Mouse (Mus musculus) liver, embryonic 14.5 days (tissue): Measurements from ENCODE around the gene Zfp652. TPM values are rescaled to one million over a fixed set of nuclear protein-coding genes. Genes with fewer than 3 reads are reported as not detected.

Experiments used
- ATAC-seq: fragments of 200-750 bp; cut with Nextera tagmentation; 2 replicates; pipeline ENCODE4 v1.8.0; 2017; ENCODE audit warnings: moderate number of reproducible peaks, mild to moderate bottlenecking, moderate library complexity; ENCODE audit not compliant: insufficient read depth
- DNase-seq, 3 experiments: peaks; one replicate each; pipeline ENCODE4 v3.0.0-alpha.2; 2012 to 2013; ENCODE audit warnings: low read depth in 3 of 3, low spot score in 3 of 3
- H3K27ac ChIP-seq: fragments of 300-500 bp; sonication (generic); 2 replicates; pipeline ENCODE4 v1.5.1; 2014; ENCODE audit warnings: moderate library complexity, mild to moderate bottlenecking, control low read depth, inconsistent platforms
- H3K27me3 ChIP-seq: fragments of 300-500 bp; sonication (generic); 2 replicates; pipeline ENCODE4 v1.6.1; 2014; ENCODE audit warnings: mild to moderate bottlenecking, low read length, moderate library complexity; ENCODE audit not compliant: control insufficient read depth, insufficient read depth
- H3K36me3 ChIP-seq: fragments of 300-500 bp; sonication (generic); replicated peaks from 2 replicates; pipeline ENCODE4 v1.6.1; 2014; ENCODE audit warnings: low read depth; ENCODE audit not compliant: control insufficient read depth, insufficient read depth
- H3K4me1 ChIP-seq, 2 experiments: fragments of 200-500 bp in 1 of 2; fragments of 300-500 bp in 1 of 2; sonication (generic) in 1 of 2; replicated peaks; 2 replicates each; pipeline ENCODE4 v1.6.1; 2012 to 2014; ENCODE audit warnings: antibody characterized with exemption in 1 of 2, inconsistent platforms in 1 of 2, low read length in 1 of 2; ENCODE audit not compliant: control insufficient read depth in 2 of 2, insufficient read depth in 2 of 2
- H3K4me2 ChIP-seq: fragments of 300-500 bp; sonication (generic); 2 replicates; pipeline ENCODE4 v1.6.1; 2014; ENCODE audit warnings: low read depth, mild to moderate bottlenecking, control low read depth, moderate library complexity
- H3K4me3 ChIP-seq, 2 experiments: fragments of 200-500 bp in 1 of 2; fragments of 300-500 bp in 1 of 2; sonication (generic) in 1 of 2; 2 replicates each; pipeline ENCODE4 v1.5.1; 2012 to 2014; ENCODE audit warnings: low read depth in 2 of 2, low read length in 2 of 2, mild to moderate bottlenecking in 2 of 2, control low read depth in 1 of 2, inconsistent platforms in 1 of 2, moderate library complexity in 1 of 2; ENCODE audit not compliant: insufficient read depth in 1 of 2
- H3K9ac ChIP-seq: fragments of 300-500 bp; sonication (generic); replicated peaks from 2 replicates; pipeline ENCODE4 v1.6.1; 2014; ENCODE audit warnings: mild to moderate bottlenecking, control low read depth, moderate library complexity
- H3K9me3 ChIP-seq: fragments of 300-500 bp; sonication (generic); 2 replicates; pipeline ENCODE4 v1.6.1; 2016; ENCODE audit warnings: low read length, mixed read lengths; ENCODE audit not compliant: control insufficient read depth
- CTCF ChIP-seq: IDR thresholded peaks from 2 replicates; pipeline ENCODE4 v1.5.1; 2016; ENCODE audit warnings: antibody characterized with exemption, low read depth, control low read depth
- EP300 ChIP-seq: IDR thresholded peaks from 2 replicates; pipeline ENCODE4 v1.6.1; 2016; ENCODE audit warnings: antibody characterized with exemption, low read depth
- WGBS: fragments of 180-500 bp; shearing (Covaris S2); extraction: QIAGEN DNeasy Blood & Tissue Kit; methylation state at CpG from one replicate; pipeline ENCODE4 v1.1.7; 2014; ENCODE audit not compliant: insufficient replicate concordance; 5-methylcytosine and 5-hydroxymethylcytosine counted together
- polyA plus RNA-seq, 2 experiments: library from polyadenylated mRNA; depleted of rRNA in 1 of 2; stranded (reverse) in 1 of 2; unstranded in 1 of 2; fragments of >200 nt; fragmentation: Nextera tagmentation in 1 of 2; extraction: Ambion mirVana in 1 of 2; gene quantifications; 2 replicates each; pipeline versions ENCODE4 v1.2.1 to v1.2.3; 2012 to 2014

Zfp652 gene
- polyA plus RNA-seq, 2 experiments: 3.7 to 5.4 TPM

- H3K4me2 ChIP-seq: peak overlapping the region; percentile 30
- no peaks in the 10 kb centered on the region for H3K36me3 ChIP-seq
- WGBS: 22% methylated on average over 11 of the region's 11 CpGs
- H3K27me3 ChIP-seq: no peaks in the 10 kb centered on the region
- ATAC-seq (no peak), DNase-seq (no peak)
- H3K9ac ChIP-seq: no peak overlapping the region
- no peak overlapping the region; the same call in 1 of the 2 replicates for H3K27ac ChIP-seq
- TF ChIP-seq CTCF (peak; percentile 71), EP300 (no peak)
- H3K4me3 ChIP-seq: no peak overlapping the region
- no peaks in the 10 kb centered on the region for H3K9me3 ChIP-seq
- H3K4me1 ChIP-seq: peaks cover 26 to 45% of the 10 kb centered on the region in 2 experiments
Observed at GRCm38 (mm10) chr11:95687084-95687656, 25.3 kb upstream of the Zfp652 start.

- no peaks in the 10 kb centered on the region for H3K27me3 ChIP-seq
- H3K9ac ChIP-seq: peak overlapping the region; percentile 41
- DNase-seq: peak in 1 of 3 experiments; percentile 48
- TF ChIP-seq CTCF (no peak), EP300 (no peak; the same call in 1 of the 2 replicates)
- no peaks in the 10 kb centered on the region for H3K9me3 ChIP-seq
- H3K4me3 ChIP-seq: peak overlapping the region; percentile 0 to 15; a peak in 3 of 4 replicates
- peak overlapping the region; percentile 47 for H3K4me2 ChIP-seq
- peak overlapping the region; percentile 49 for H3K27ac ChIP-seq
- H3K36me3 ChIP-seq: no peaks in the 10 kb centered on the region
- peaks cover 27 to 44% of the 10 kb centered on the region in 2 experiments for H3K4me1 ChIP-seq
- 7% methylated on average over 6 of the region's 6 CpGs for WGBS
- peak; percentile 55 for ATAC-seq
Observed at GRCm38 (mm10) chr11:95688515-95688914, 24.0 kb upstream of the Zfp652 start.

- Histone ChIP-seq H3K27ac (peak overlapping the region; percentile 49), H3K9me3 (no peaks in the 10 kb centered on the region), H3K36me3 (no peaks in the 10 kb centered on the region), H3K9ac (peak overlapping the region; percentile 41), H3K27me3 (no peaks in the 10 kb centered on the region), H3K4me3 (peak overlapping the region; percentile 0 to 15; a peak in 3 of 4 replicates), H3K4me1 (peaks cover 27 to 44% of the 10 kb centered on the region in 2 experiments), H3K4me2 (peak overlapping the region; percentile 47)
- WGBS: 6% methylated on average over 7 of the region's 7 CpGs
- no peak for TF ChIP-seq EP300
- peak; percentile 22; the same call in 1 of the 2 replicates for TF ChIP-seq CTCF
- ATAC-seq (peak; percentile 84), DNase-seq (peak in 1 of 3 experiments; percentile 60)
Observed at GRCm38 (mm10) chr11:95688981-95689380, 23.5 kb upstream of the Zfp652 start.

GRCm38 (mm10) chr11:95689544-95689943 is 22.9 kb upstream of the Zfp652 start:
- peak; percentile 42; the same call in 1 of the 2 replicates for ATAC-seq
- peaks cover 27 to 44% of the 10 kb centered on the region in 2 experiments for H3K4me1 ChIP-seq
- WGBS: 42% methylated on average over 3 of the region's 3 CpGs
- TF ChIP-seq EP300: no peak
- no peak for TF ChIP-seq CTCF
- peak overlapping the region; percentile 49 for H3K27ac ChIP-seq
- DNase-seq: no peak
- peak overlapping the region; percentile 41 for H3K9ac ChIP-seq
- H3K36me3 ChIP-seq: no peaks in the 10 kb centered on the region
- no peaks in the 10 kb centered on the region for H3K9me3 ChIP-seq
- no peaks in the 10 kb centered on the region for H3K27me3 ChIP-seq
- H3K4me2 ChIP-seq: peak overlapping the region; percentile 47
- no peak overlapping the region for H3K4me3 ChIP-seq

- no peak overlapping the region for H3K9ac ChIP-seq
- peaks cover 17 to 20% of the 10 kb centered on the region in 2 experiments for H3K4me1 ChIP-seq
- no peaks in the 10 kb centered on the region for H3K27me3 ChIP-seq
- no peaks in the 10 kb centered on the region for H3K9me3 ChIP-seq
- no peak for DNase-seq
- H3K36me3 ChIP-seq: no peaks in the 10 kb centered on the region
- WGBS: 72% methylated on average over 5 of the region's 5 CpGs
- TF ChIP-seq EP300: no peak
- no peak overlapping the region for H3K4me3 ChIP-seq
- no peak overlapping the region for H3K4me2 ChIP-seq
- no peak overlapping the region for H3K27ac ChIP-seq
- ATAC-seq: no peak
Observed at GRCm38 (mm10) chr11:95698541-95698940, 13.9 kb upstream of the Zfp652 start.
